Mouse (Mus musculus) forebrain, postnatal 0 days (tissue): ENCODE data around the gene Thsd4. TPM values are rescaled to one million over a fixed set of nuclear protein-coding genes. Genes with fewer than 3 reads are reported as not detected.
"Not testable (repeated sequence)": the region's sequence is repeated elsewhere in the genome, so short reads cannot be mapped to it uniquely, and the experiment has no call there.

Experiments
- ATAC-seq: fragments of 200-750 bp; cut with Nextera tagmentation; 2 replicates; pipeline ENCODE4 v1.8.0; 2017; ENCODE audit warnings: mild to moderate bottlenecking, moderate library complexity
- DNase-seq: peaks from one replicate; pipeline ENCODE4 v3.0.0-alpha.2; 2015
- H3K27ac ChIP-seq: fragments of 300-500 bp; sonication (generic); 2 replicates; pipeline ENCODE4 v1.5.1; 2014; ENCODE audit warnings: low read depth, mild to moderate bottlenecking, antibody characterized with exemption, low read length, moderate library complexity, mixed read lengths
- H3K27me3 ChIP-seq: fragments of 300-500 bp; sonication (generic); 2 replicates; pipeline ENCODE4 v1.6.1; 2014; ENCODE audit warnings: mild to moderate bottlenecking, low read length, mixed read lengths; ENCODE audit not compliant: insufficient read depth
- H3K36me3 ChIP-seq: fragments of 300-500 bp; sonication (generic); 2 replicates; pipeline ENCODE4 v1.6.1; 2014; ENCODE audit warnings: mild to moderate bottlenecking, moderate library complexity; ENCODE audit not compliant: insufficient read depth
- H3K4me1 ChIP-seq: fragments of 300-500 bp; sonication (generic); 2 replicates; pipeline ENCODE4 v1.6.1; 2014; ENCODE audit warnings: antibody characterized with exemption; ENCODE audit not compliant: insufficient read depth
- H3K4me2 ChIP-seq: fragments of 300-500 bp; sonication (generic); 2 replicates; pipeline ENCODE4 v1.6.1; 2014; ENCODE audit warnings: low read depth, mild to moderate bottlenecking, moderate library complexity
- H3K4me3 ChIP-seq: fragments of 300-500 bp; sonication (generic); 2 replicates; pipeline ENCODE4 v1.5.1; 2014; ENCODE audit warnings: low read depth, low read length, mixed read lengths
- H3K9ac ChIP-seq: fragments of 300-500 bp; sonication (generic); 2 replicates; pipeline ENCODE4 v1.6.1; 2014; ENCODE audit warnings: mild to moderate bottlenecking
- H3K9me3 ChIP-seq: fragments of 300-500 bp; sonication (generic); 2 replicates; pipeline ENCODE4 v1.6.1; 2016; ENCODE audit warnings: low read length
- CTCF ChIP-seq: sonication (generic); IDR thresholded peaks from 2 replicates; pipeline ENCODE4 v1.5.1; 2016; ENCODE audit warnings: antibody characterized with exemption, control low read depth, low read depth
- WGBS: fragments of 180-500 bp; shearing (Covaris S2); extraction: QIAGEN DNeasy Blood & Tissue Kit; methylation state at CpG from one replicate; pipeline ENCODE4 v1.1.7; 2014; 5-methylcytosine and 5-hydroxymethylcytosine counted together
- polyA plus RNA-seq: library from polyadenylated mRNA; unstranded; fragments of >200 nt; fragmentation: Nextera tagmentation; extraction: Ambion mirVana; gene quantifications from 2 replicates; pipeline ENCODE4 v1.2.1, GENCODE M21; 2015
- total RNA-seq: library from RNA; depleted of rRNA; stranded (reverse); fragments of >200 nt; gene quantifications from 2 replicates; pipeline ENCODE4 v1.2.3, GENCODE M21; 2014; rRNA removed

The Thsd4 gene
- total and polyA plus RNA-seq, 2 experiments from 2014 or later = 3.5 to 14.2 TPM

- TF ChIP-seq CTCF = no peak
- Histone ChIP-seq H3K9ac (no peak overlapping the region), H3K36me3 (no peaks in the 10 kb centered on the region), H3K4me1 (no peaks in the 10 kb centered on the region), H3K9me3 (no peaks in the 10 kb centered on the region), H3K27ac (no peak overlapping the region), H3K4me2 (no peak overlapping the region), H3K27me3 (no peaks in the 10 kb centered on the region), H3K4me3 (no peak overlapping the region)
- ATAC-seq = no peak
- no peak for DNase-seq
- WGBS = 77% methylated on average over 9 of the region's 9 CpGs
These were observed 579.9 kb downstream of the Thsd4 start for GRCm38 (mm10) chr9:59941885-59942350.

- 86% methylated on average over 10 of the region's 12 CpGs for WGBS
- Histone ChIP-seq H3K4me1 (no peaks in the 10 kb centered on the region), H3K4me2 (no peak overlapping the region), H3K27ac (no peak overlapping the region), H3K9ac (no peak overlapping the region), H3K9me3 (no peaks in the 10 kb centered on the region), H3K27me3 (no peaks in the 10 kb centered on the region), H3K4me3 (no peak overlapping the region), H3K36me3 (no peaks in the 10 kb centered on the region)
- ATAC-seq (no peak), DNase-seq (no peak)
- TF ChIP-seq CTCF = no peak
These were observed 580.6 kb downstream of the Thsd4 start for GRCm38 (mm10) chr9:59940913-59941884.

GRCm38 (mm10) chr9:59939691-59940090 lies 582.2 kb downstream of the Thsd4 start:
- Histone ChIP-seq H3K36me3 (no peaks in the 10 kb centered on the region), H3K9ac (no peak overlapping the region)
- DNase-seq = no peak

GRCm38 (mm10) chr9:59938529-59938928 lies 583.3 kb downstream of the Thsd4 start:
- 71% methylated on average over 8 of the region's 8 CpGs for WGBS

More at GRCm38 (mm10) chr9:59939691-59940090, 582.2 kb downstream of the Thsd4 start:
- no peak for ATAC-seq
- 84% methylated on average over 2 of the region's 2 CpGs for WGBS
- no peak overlapping the region for H3K4me2 ChIP-seq
- no peak overlapping the region for H3K4me3 ChIP-seq
- no peak for TF ChIP-seq CTCF
- H3K27ac ChIP-seq = no peak overlapping the region
- H3K27me3 ChIP-seq = no peaks in the 10 kb centered on the region
- no peaks in the 10 kb centered on the region for H3K9me3 ChIP-seq
- no peaks in the 10 kb centered on the region for H3K4me1 ChIP-seq

GRCm38 (mm10) chr9:59935866-59936265 lies 586.0 kb downstream of the Thsd4 start:
- DNase-seq, H3K4me2 ChIP-seq, H3K4me1 ChIP-seq, H3K27ac ChIP-seq, H3K4me3 ChIP-seq, H3K36me3 ChIP-seq, H3K9me3 ChIP-seq, H3K27me3 ChIP-seq, H3K9ac ChIP-seq, ATAC-seq: not testable (repeated sequence)
- 81% methylated on average over 8 of the region's 8 CpGs for WGBS

More at GRCm38 (mm10) chr9:59938529-59938928, 583.3 kb downstream of the Thsd4 start:
- no peak for DNase-seq
- no peak overlapping the region for H3K27ac ChIP-seq
- H3K27me3 ChIP-seq = no peaks in the 10 kb centered on the region
- no peaks in the 10 kb centered on the region for H3K9me3 ChIP-seq
- ATAC-seq = no peak
- H3K4me3 ChIP-seq = no peak overlapping the region
- TF ChIP-seq CTCF = no peak
- H3K4me2 ChIP-seq = no peak overlapping the region
- no peaks in the 10 kb centered on the region for H3K36me3 ChIP-seq
- H3K9ac ChIP-seq = no peak overlapping the region
- no peaks in the 10 kb centered on the region for H3K4me1 ChIP-seq

- Histone ChIP-seq H3K4me2 (no peak overlapping the region), H3K27ac (no peak overlapping the region), H3K4me3 (no peak overlapping the region), H3K9me3 (no peaks in the 10 kb centered on the region), H3K4me1 (no peaks in the 10 kb centered on the region), H3K36me3 (peaks cover 12% of the 10 kb centered on the region), H3K9ac (no peak overlapping the region), H3K27me3 (no peaks in the 10 kb centered on the region)
- WGBS = 80% methylated on average over 3 of the region's 3 CpGs
- DNase-seq (no peak), ATAC-seq (no peak)
- no peak for TF ChIP-seq CTCF
These were observed 591.6 kb downstream of the Thsd4 start for GRCm38 (mm10) chr9:59930248-59930647.

Other genes starting within 250 kb of the Thsd4 start
- gene Lrrc49, start 166.1 kb upstream of the Thsd4 start, total RNA-seq = 85.5 and 85.6 TPM in 2 replicates
- gene Lrrc49, start 166.1 kb upstream of the Thsd4 start, polyA plus RNA-seq = 64.3 and 69.6 TPM in 2 replicates
- gene Larp6, start 190.9 kb upstream of the Thsd4 start, total RNA-seq = 31.2 and 34.4 TPM in 2 replicates
- 22.0 and 23.8 TPM in 2 replicates for gene Larp6, start 190.9 kb upstream of the Thsd4 start, polyA plus RNA-seq